Mouse (Mus musculus): ENCODE data around the gene Crygn.
A peak's percentile ranks its signal among the peaks of the same experiment; 100 is the strongest.
"Not testable (repeated sequence)": the region's sequence is repeated elsewhere in the genome, so short reads cannot be mapped to it uniquely, and the experiment has no call there.

Gene Crygn

DNA sequence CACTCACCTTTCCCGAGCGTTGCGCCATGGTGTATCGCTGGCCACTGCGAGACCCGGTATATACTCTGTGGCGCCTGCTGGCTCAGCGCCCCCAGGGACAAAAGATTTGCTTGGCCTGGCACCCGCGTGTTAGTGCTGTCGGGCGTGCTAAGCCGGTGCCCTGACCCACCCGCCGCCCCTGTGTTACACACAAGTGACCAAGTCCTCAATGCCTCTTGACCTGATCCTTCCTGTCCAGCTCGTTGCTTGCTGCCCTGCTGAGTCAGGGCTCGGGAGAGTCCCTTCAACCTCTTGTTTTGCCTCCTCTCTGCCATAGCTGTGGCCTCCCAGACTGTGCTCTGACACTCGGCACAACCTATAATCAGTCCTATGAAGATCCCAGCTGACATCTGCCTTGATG is at the start of gene Crygn:
Gene Crygn (minus strand): TSS at position 193 of the 400 bp plus-strand sequence.
- DNase-seq (ENCODE audit: low read depth): no peak

DNA sequence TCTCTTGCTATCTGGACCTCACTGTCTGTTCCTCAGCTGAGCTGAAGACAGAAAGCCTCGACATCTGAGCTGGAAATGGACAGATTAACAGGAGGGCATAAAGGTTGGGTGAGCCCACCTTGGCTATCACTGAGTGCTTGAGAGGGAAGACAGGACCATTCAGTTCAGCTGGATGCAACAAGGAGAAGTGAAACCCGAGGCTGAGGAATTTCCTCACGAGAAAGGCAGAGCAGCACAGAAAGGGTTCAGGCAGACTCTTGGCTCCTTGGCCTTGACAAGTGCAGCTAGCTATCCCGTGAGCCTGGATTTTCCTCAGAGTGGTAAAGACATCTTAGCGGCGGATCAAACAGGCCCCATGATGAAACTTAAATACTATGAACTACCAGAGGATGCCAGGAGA is 47.4 kb upstream of the Crygn start:
- no peak for DNase-seq (ENCODE audit: low read depth)

GRCm38 (mm10) chr5:24804661-24805060 is 46.9 kb upstream of the Crygn start:
- no peak for DNase-seq (ENCODE audit: low read depth)

- DNase-seq (ENCODE audit: low read depth): no peak
Observed at GRCm38 (mm10) chr5:24801841-24802624, 44.2 kb upstream of the Crygn start.

GRCm38 (mm10) chr5:24800416-24800815 is 42.6 kb upstream of the Crygn start:
- DNase-seq (ENCODE audit: low read depth): peak; percentile 32

DNA sequence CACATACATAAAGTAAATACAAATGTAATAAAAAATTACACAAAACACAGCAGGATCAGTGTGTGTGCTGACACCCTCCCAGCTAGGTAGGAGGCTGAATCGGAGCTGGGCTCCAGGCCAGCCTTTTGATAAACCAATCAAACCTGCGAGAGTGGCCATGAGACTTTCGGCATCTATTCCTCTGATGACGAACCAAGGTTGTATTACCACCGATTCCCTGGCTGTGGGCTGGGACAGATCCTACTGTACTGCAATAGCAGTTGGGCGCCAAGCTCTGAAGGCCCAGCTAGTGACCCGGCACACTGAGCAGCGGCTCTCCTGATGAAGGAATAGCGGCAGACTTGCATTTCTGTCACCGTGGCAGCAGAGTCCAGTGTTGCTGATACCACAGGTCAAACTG is 40.8 kb upstream of the Crygn start:
- DNase-seq (ENCODE audit: low read depth): no peak

DNA sequence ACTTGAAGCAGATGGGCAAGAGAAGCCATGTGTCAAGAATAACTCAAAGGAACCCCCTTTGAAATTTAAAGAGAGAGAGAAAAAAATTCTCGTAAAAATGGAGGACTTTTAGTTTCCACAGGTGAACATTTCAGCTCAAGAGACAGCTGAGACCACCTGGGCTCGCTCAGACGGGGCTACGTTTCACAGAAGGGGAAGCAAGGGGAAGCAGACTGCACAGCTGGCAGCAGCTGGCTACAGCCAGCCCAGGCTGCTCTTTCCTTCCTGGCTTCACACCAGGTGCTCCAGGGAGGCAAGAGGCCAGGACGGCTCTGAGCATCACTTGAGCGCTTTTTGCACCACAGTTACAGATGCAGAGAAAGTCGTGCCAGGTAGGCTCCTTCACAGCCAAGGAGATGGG is 40.0 kb upstream of the Crygn start:
- no peak for DNase-seq (ENCODE audit: low read depth)

- no peak for DNase-seq (ENCODE audit: low read depth)
Observed at GRCm38 (mm10) chr5:24792961-24793360, 35.2 kb upstream of the Crygn start.

DNA sequence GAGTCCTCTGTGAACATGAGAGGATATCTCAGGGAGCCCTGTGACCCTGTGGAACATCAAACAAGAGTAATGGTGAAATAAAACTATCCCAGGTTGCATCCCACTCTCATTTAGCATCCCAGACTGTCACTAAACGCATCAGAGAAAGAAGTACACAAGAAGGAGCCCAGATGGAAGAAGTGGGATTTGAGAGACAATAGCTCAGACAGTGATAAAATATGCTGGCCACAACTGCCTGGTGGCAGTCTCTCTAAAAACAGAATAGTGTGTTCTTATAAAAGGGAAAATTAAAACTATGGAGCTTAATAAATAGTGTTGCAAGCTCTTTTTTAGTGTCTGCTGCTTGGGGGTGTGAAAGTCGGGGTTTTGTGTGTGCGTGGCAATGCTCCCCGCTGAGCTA is 25.1 kb upstream of the Crygn start:
- DNase-seq (ENCODE audit: low read depth): no peak

DNA sequence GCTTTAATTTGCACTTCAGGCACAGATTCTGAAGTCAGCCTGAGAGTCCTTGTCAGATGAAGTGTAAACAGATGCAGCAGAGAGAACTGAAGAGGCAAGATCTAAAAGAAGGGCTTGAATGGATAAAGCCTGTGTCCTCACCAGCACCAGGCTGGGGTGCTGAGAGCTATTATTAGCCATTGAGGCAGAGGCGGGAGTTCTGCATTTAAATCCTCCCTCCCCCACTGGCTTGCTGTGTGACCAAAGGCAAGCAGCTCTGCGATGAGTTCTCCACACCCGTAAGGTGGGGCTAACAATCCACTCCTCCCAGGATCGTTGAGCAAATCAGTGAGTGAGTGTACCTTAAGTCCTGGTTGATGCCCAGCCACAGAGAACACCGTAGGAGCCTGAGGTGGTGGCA is 23.2 kb upstream of the Crygn start:
- no peak for DNase-seq (ENCODE audit: low read depth)

GRCm38 (mm10) chr5:24779881-24780512 is 22.2 kb upstream of the Crygn start:
- DNase-seq (ENCODE audit: low read depth): peak; percentile 84

DNA sequence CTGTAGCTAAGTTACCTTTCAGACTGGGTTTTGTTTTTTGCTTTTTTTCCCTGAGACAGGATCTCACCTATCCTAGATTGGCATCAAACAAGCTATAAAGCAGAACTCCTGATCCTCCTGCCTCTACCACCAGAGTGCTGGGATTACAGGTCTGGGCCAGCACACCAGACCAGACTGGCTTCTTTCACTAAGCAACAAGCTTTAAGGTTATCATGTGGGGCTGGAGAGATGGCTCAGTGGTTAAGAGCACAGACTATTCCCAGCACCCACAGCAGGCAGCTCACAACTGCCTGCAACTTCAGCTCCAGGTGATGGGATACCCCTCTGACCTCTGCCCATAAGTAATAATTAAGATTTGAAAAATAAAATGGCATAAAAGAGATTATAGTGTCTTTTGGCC is 21.5 kb upstream of the Crygn start:
- DNase-seq (ENCODE audit: low read depth): no peak

- DNase-seq (ENCODE audit: low read depth): no peak
Observed at GRCm38 (mm10) chr5:24778843-24779140, 21.0 kb upstream of the Crygn start.

GRCm38 (mm10) chr5:24778082-24778842 is 20.5 kb upstream of the Crygn start:
- peak; percentile 19 for DNase-seq (ENCODE audit: low read depth)

GRCm38 (mm10) chr5:24776681-24777080 is 18.9 kb upstream of the Crygn start:
- DNase-seq (ENCODE audit: low read depth): peak; percentile 89

- DNase-seq (ENCODE audit: low read depth): not testable (repeated sequence)
Observed at GRCm38 (mm10) chr5:24774549-24774948, 16.7 kb upstream of the Crygn start.

GRCm38 (mm10) chr5:24756931-24757330 is 877 bp downstream of the Crygn start:
- no peak for DNase-seq (ENCODE audit: low read depth)

DNA sequence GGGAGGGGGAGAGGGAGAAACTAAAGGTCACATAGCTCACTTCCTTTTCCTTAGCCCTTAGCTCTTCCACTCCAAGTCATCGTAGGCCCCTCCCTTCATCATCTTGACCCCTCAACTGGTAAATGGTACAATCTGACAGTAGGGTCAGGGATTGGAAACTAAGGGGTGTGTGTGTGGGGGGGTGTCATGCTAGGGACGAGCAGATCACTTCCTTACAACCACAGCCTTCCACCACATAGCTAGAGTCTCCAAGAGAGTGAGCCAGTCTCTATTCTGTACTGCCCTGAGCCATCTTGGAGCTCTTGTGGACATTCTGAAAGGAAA is 5.7 kb downstream of the Crygn start:
- no peak for DNase-seq (ENCODE audit: low read depth)

GRCm38 (mm10) chr5:24751305-24752174 is 6.3 kb downstream of the Crygn start:
- peak; percentile 90 for DNase-seq (ENCODE audit: low read depth)

- peak; percentile 95 for DNase-seq (ENCODE audit: low read depth)
Observed at GRCm38 (mm10) chr5:24750321-24751304, 7.2 kb downstream of the Crygn start.

- DNase-seq (ENCODE audit: low read depth): no peak
Observed at GRCm38 (mm10) chr5:24749731-24750130, 8.1 kb downstream of the Crygn start.
